Mouse (Mus musculus): ENCODE results near the gene Odf3. TPM values are rescaled to one million over a fixed set of nuclear protein-coding genes. Genes with fewer than 3 reads are reported as not detected.

Odf3 gene
- polyA plus RNA-seq, 1 experiment, result not detected

GRCm38 (mm10) chr7:140840750-140841735 is 6.6 kb upstream of the Odf3 start:
- Histone ChIP-seq H3K9ac (ENCODE audit: low read depth, poor library complexity, severe bottlenecking) (peak overlapping the region; percentile 12; the same call in 1 of the 2 replicates), H3K36me3 (ENCODE audit: control insufficient read depth, insufficient read depth, low read length, poor library complexity, severe bottlenecking) (no peaks in the 10 kb centered on the region), H3K4me3 (ENCODE audit: low read depth, low read length) (peak overlapping the region; percentile 8), H3K4me1 (ENCODE audit: control insufficient read depth, insufficient read depth, low read length) (peaks cover 9% of the 10 kb centered on the region), H3K27me3 (ENCODE audit: control insufficient read depth, insufficient read depth, low read length, poor library complexity, severe bottlenecking) (no peaks in the 10 kb centered on the region), H3K9me3 (replicated peaks; ENCODE audit: control insufficient read depth, insufficient read depth, low read length, poor library complexity, severe bottlenecking) (no peaks in the 10 kb centered on the region), H3K27ac (ENCODE audit: insufficient read depth, low read length) (peak overlapping the region; percentile 66)
- TF ChIP-seq CTCF (IDR thresholded peaks at IDR 0.05; ENCODE audit: low read depth, low read length) (no peak), EP300 (IDR thresholded peaks at IDR 0.05; ENCODE audit: insufficient read depth, low read depth, low read length) (peak; percentile 67; the same call in 1 of the 2 replicates), POLR2A (IDR thresholded peaks at IDR 0.05; ENCODE audit: insufficient read depth, low read length) (no peak)

- Histone ChIP-seq H3K27me3 (ENCODE audit: control insufficient read depth, insufficient read depth, low read length, poor library complexity, severe bottlenecking) (no peaks in the 10 kb centered on the region), H3K9ac (ENCODE audit: low read depth, poor library complexity, severe bottlenecking) (no peak overlapping the region), H3K4me3 (ENCODE audit: low read depth, low read length) (no peak overlapping the region), H3K36me3 (ENCODE audit: control insufficient read depth, insufficient read depth, low read length, poor library complexity, severe bottlenecking) (no peaks in the 10 kb centered on the region), H3K27ac (ENCODE audit: insufficient read depth, low read length) (no peak overlapping the region), H3K4me1 (ENCODE audit: control insufficient read depth, insufficient read depth, low read length) (peaks cover 10% of the 10 kb centered on the region), H3K9me3 (replicated peaks; ENCODE audit: control insufficient read depth, insufficient read depth, low read length, poor library complexity, severe bottlenecking) (no peaks in the 10 kb centered on the region)
- TF ChIP-seq POLR2A (IDR thresholded peaks at IDR 0.05; ENCODE audit: insufficient read depth, low read length) (no peak), CTCF (IDR thresholded peaks at IDR 0.05; ENCODE audit: low read depth, low read length) (no peak), EP300 (IDR thresholded peaks at IDR 0.05; ENCODE audit: insufficient read depth, low read depth, low read length) (no peak)
Measured at GRCm38 (mm10) chr7:140843806-140844205, 3.8 kb upstream of the Odf3 start.

DNA sequence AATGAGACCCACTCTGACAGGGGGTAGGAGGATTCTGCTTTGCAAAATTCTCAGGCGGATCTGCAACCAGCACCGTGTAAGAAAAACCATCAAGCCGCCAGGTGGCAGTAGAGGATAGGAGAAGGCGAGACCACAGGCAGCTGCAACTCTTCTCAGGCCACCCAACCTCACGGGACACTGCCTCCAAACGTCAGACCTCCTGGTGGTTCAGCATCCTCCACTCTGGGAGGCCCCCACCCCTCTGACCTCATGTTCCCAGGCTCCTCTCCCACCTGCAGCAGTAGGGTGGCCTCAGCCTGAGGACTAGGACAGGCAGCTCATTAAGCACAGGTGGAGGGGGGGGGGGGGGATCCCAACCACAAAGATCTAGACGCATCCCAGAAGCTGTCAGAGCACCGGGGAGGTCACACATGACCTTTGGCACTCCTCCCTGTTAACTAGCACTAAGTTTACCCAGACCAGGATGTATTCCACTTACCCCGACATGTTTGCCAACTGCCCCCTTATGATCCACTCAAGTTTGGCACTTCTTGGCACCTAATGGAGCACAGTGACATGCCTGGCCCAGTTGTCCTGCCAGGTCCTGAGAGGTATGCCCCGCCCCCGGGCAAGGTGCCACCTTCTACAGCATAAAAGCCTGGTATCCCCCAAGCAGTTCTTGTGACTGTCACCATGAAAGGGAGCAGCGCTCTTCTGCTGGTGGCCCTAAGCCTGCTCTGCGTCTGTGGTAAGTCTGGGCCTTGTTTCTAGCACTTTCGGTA is 2.5 kb upstream of the Odf3 start, which contains the start of gene Scgb1c1:
Scgb1c1 (plus strand) TSS at position 643 of the 761 bp plus-strand sequence.
- Histone ChIP-seq H3K4me1 (ENCODE audit: control insufficient read depth, insufficient read depth, low read length) (peaks cover 10% of the 10 kb centered on the region), H3K27ac (ENCODE audit: insufficient read depth, low read length) (no peak within 1 kb of the TSS), H3K9ac (ENCODE audit: low read depth, poor library complexity, severe bottlenecking) (no peak within 1 kb of the TSS), H3K4me3 (ENCODE audit: low read depth, low read length) (no peak within 1 kb of the TSS), H3K9me3 (replicated peaks; ENCODE audit: control insufficient read depth, insufficient read depth, low read length, poor library complexity, severe bottlenecking) (no peaks in the 10 kb centered on the region), H3K36me3 (ENCODE audit: control insufficient read depth, insufficient read depth, low read length, poor library complexity, severe bottlenecking) (no peaks in the 10 kb centered on the region), H3K27me3 (ENCODE audit: control insufficient read depth, insufficient read depth, low read length, poor library complexity, severe bottlenecking) (no peaks in the 10 kb centered on the region)
- TF ChIP-seq POLR2A (IDR thresholded peaks at IDR 0.05; ENCODE audit: insufficient read depth, low read length), result no peak
- TF ChIP-seq EP300 (IDR thresholded peaks at IDR 0.05; ENCODE audit: insufficient read depth, low read depth, low read length), result 0 out of 2 replicates have a peak, but pooled peaks have one; percentile 66
- peak; percentile 87 for TF ChIP-seq CTCF (IDR thresholded peaks at IDR 0.05; ENCODE audit: low read depth, low read length)

DNA sequence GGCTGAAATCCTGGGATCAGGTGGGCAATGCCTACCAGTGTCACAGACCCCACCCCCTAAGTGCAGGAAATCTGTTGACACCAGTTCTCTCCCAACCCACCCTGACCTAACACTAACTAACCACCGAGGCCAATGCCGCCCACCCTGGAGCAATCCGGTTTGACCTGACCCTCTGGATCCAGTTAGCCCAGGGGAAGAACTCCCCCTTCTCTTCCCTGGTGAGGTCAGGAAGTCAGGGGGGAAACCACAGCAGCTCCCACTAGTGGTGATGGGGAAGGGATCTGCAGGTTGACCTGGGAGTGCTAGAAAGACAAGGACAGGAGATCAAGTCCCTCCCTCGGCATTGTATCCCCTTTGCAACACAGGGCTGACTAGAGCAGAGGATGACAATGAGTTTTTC is 1.9 kb upstream of the Odf3 start:
- Histone ChIP-seq H3K27ac (ENCODE audit: insufficient read depth, low read length) (no peak overlapping the region), H3K9ac (ENCODE audit: low read depth, poor library complexity, severe bottlenecking) (no peak overlapping the region), H3K27me3 (ENCODE audit: control insufficient read depth, insufficient read depth, low read length, poor library complexity, severe bottlenecking) (no peaks in the 10 kb centered on the region), H3K4me1 (ENCODE audit: control insufficient read depth, insufficient read depth, low read length) (peaks cover 10% of the 10 kb centered on the region), H3K9me3 (replicated peaks; ENCODE audit: control insufficient read depth, insufficient read depth, low read length, poor library complexity, severe bottlenecking) (no peaks in the 10 kb centered on the region), H3K36me3 (ENCODE audit: control insufficient read depth, insufficient read depth, low read length, poor library complexity, severe bottlenecking) (no peaks in the 10 kb centered on the region), H3K4me3 (ENCODE audit: low read depth, low read length) (no peak overlapping the region)
- TF ChIP-seq EP300 (IDR thresholded peaks at IDR 0.05; ENCODE audit: insufficient read depth, low read depth, low read length), result 0 out of 2 replicates have a peak, but pooled peaks have one; percentile 2
- TF ChIP-seq POLR2A (IDR thresholded peaks at IDR 0.05; ENCODE audit: insufficient read depth, low read length), result no peak
- peak; percentile 59 for TF ChIP-seq CTCF (IDR thresholded peaks at IDR 0.05; ENCODE audit: low read depth, low read length)

DNA sequence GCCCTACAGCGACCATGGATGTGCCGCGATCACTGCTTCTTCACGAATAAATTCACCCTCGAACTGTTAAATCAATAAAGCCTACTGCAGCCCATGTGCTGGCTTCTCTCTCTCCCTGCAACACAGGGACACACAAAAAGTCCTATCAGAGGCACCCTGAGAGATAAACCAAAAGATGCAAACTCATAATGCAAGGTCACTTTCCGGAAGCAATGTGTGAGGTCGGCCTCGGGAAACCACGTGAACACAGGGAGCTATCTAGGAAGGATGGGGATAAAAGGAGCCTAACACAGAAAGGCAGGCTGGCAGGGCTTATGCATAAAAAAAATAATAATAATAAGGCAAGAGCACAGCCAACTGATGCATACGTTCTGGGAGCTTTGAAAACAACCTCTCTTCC is 929 bp upstream of the Odf3 start:
- no peak overlapping the region for H3K9ac ChIP-seq (ENCODE audit: low read depth, poor library complexity, severe bottlenecking)
- no peak overlapping the region for H3K27ac ChIP-seq (ENCODE audit: insufficient read depth, low read length)
- H3K4me1 ChIP-seq (ENCODE audit: control insufficient read depth, insufficient read depth, low read length), result peaks cover 8% of the 10 kb centered on the region
- H3K4me3 ChIP-seq (ENCODE audit: low read depth, low read length), result no peak overlapping the region
- TF ChIP-seq CTCF (IDR thresholded peaks at IDR 0.05; ENCODE audit: low read depth, low read length) (no peak), EP300 (IDR thresholded peaks at IDR 0.05; ENCODE audit: insufficient read depth, low read depth, low read length) (no peak), POLR2A (IDR thresholded peaks at IDR 0.05; ENCODE audit: insufficient read depth, low read length) (no peak)
- no peaks in the 10 kb centered on the region for H3K36me3 ChIP-seq (ENCODE audit: control insufficient read depth, insufficient read depth, low read length, poor library complexity, severe bottlenecking)
- H3K9me3 ChIP-seq (replicated peaks; ENCODE audit: control insufficient read depth, insufficient read depth, low read length, poor library complexity, severe bottlenecking), result no peaks in the 10 kb centered on the region
- H3K27me3 ChIP-seq (ENCODE audit: control insufficient read depth, insufficient read depth, low read length, poor library complexity, severe bottlenecking), result no peaks in the 10 kb centered on the region

All from ES-Bruce4 (cell line).